Mouse (Mus musculus) olfactory bulb, adult 2 months (tissue): ENCODE measurements around the gene 1600012H06Rik. TPM values are rescaled to one million over a fixed set of nuclear protein-coding genes. Genes with fewer than 3 reads are reported as not detected.
"Not testable (repeated sequence)": the region's sequence is repeated elsewhere in the genome, so short reads cannot be mapped to it uniquely, and the experiment has no call there.

Source experiments
- H3K27ac ChIP-seq: fragments of 200-500 bp; 2 replicates; pipeline ENCODE4 v1.5.1; 2012; ENCODE audit warnings: low read depth, low read length; ENCODE audit not compliant: insufficient read depth
- H3K4me1 ChIP-seq: fragments of 200-500 bp; 2 replicates; pipeline ENCODE4 v1.6.1; 2012; ENCODE audit warnings: low read length; ENCODE audit not compliant: control insufficient read depth, insufficient read depth
- H3K4me3 ChIP-seq: fragments of 200-500 bp; 2 replicates; pipeline ENCODE4 v1.5.1; 2012; ENCODE audit warnings: mild to moderate bottlenecking, low read depth, low read length, moderate library complexity; ENCODE audit not compliant: insufficient read depth
- WGBS: fragments of 180-500 bp; shearing (Covaris S2); methylation state at CpG from one replicate; pipeline ENCODE4 v1.1.7; 2018; 5-methylcytosine and 5-hydroxymethylcytosine counted together
- polyA plus RNA-seq: library from polyadenylated mRNA; stranded (reverse); fragments of >200 nt; gene quantifications from 2 replicates; pipeline ENCODE4 v1.2.4, GENCODE M21; 2012; ENCODE audit warnings: low replicate concordance; ENCODE audit not compliant: missing spikeins, insufficient read depth, insufficient read length

Gene 1600012H06Rik
- polyA plus RNA-seq, 1 experiment = not detected

- H3K4me3 ChIP-seq, H3K27ac ChIP-seq, H3K4me1 ChIP-seq: not testable (repeated sequence)
- WGBS = 68% methylated on average over 4 of the region's 5 CpGs
Observed at GRCm38 (mm10) chr17:14990116-14990702, 47.2 kb downstream of the 1600012H06Rik start.

DNA sequence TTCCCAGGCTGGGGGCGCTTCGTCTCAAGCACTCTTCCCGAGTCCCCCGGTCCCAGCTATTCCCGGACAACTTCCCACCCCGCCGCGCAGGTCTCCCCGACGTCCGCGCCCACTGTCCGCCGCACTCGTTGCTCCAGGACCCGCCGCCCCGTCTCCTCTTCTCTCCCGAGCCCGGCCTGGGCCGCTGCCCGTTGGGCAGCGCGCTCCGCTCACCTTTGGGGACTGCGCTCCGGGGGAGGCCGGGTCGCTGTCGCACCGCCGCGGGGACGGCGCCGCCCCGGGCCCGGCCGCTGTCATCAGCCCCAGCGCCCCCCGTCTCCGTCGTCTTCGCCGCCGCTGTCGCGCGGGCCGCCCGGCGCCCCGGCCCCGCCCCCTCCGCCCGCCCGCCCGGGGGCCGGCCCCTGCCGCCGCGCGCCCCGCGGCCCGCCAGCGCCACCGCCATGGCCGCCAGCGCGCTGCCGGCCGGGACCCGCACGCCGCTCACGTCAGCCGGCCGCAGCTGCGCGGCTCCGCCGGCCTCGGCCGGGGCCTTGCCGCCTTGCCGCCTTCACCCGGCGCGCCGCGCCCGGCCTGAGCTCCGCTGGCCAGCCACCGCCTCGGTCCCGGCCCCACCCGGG is 49.6 kb downstream of the 1600012H06Rik start:
- WGBS = no CpG with 5 or more reads among the region's 98 CpGs
- not testable (repeated sequence) for H3K4me3 ChIP-seq, H3K27ac ChIP-seq, H3K4me1 ChIP-seq

GRCm38 (mm10) chr17:14993139-14993832 is 50.3 kb downstream of the 1600012H06Rik start:
- H3K4me1 ChIP-seq, H3K4me3 ChIP-seq, H3K27ac ChIP-seq: not testable (repeated sequence)
- WGBS = no CpG with 5 or more reads among the region's 47 CpGs

GRCm38 (mm10) chr17:14994140-14994539 is 51.2 kb downstream of the 1600012H06Rik start:
- H3K4me1 ChIP-seq, H3K4me3 ChIP-seq, H3K27ac ChIP-seq: not testable (repeated sequence)
- no CpG with 5 or more reads among the region's 5 CpGs for WGBS

- not testable (repeated sequence) for H3K4me1 ChIP-seq, H3K27ac ChIP-seq, H3K4me3 ChIP-seq
- WGBS = no CpG with 5 or more reads among the region's 4 CpGs
Observed at GRCm38 (mm10) chr17:15000047-15000446, 57.1 kb downstream of the 1600012H06Rik start.

DNA sequence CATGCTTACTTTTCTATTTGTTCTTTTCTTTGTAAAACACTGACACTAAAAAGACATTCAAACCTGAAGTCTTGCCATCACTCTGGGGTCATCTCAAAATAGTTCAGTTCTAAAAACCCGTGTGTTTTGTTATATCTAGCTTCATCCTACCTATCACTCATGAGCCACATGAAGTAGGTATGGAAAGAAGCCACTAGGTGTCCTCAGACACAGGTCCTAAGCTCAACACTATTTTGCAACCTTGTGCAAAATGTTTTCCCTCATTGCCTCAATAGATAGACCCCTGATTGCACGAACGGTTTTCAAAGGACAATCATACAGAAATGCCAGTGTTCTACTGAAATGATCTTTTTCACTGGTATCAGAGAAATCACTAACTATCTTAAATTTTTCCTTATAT is 66.1 kb downstream of the 1600012H06Rik start:
- not testable (repeated sequence) for H3K27ac ChIP-seq, H3K4me1 ChIP-seq, H3K4me3 ChIP-seq
- no CpG with 5 or more reads among the region's 3 CpGs for WGBS

Other genes with a start within 250 kb of the 1600012H06Rik start
- gene Thbs2, start 248.9 kb upstream of the 1600012H06Rik start, polyA plus RNA-seq = not detected in 2 replicates
- not detected in 2 replicates for gene Wdr27, start within 50 bp of the 1600012H06Rik start, polyA plus RNA-seq
- not detected in 2 replicates for gene Phf10, start 18.1 kb downstream of the 1600012H06Rik start, polyA plus RNA-seq
- gene 9030025P20Rik, start 35.3 kb downstream of the 1600012H06Rik start, polyA plus RNA-seq = not detected in 2 replicates
- not detected in 2 replicates for gene Gm3417, start 35.6 kb downstream of the 1600012H06Rik start, polyA plus RNA-seq
- not detected in 2 replicates for gene Gm3435, start 67.0 kb downstream of the 1600012H06Rik start, polyA plus RNA-seq
- gene Ermard, start 98.0 kb downstream of the 1600012H06Rik start, polyA plus RNA-seq = not detected in 2 replicates
- not detected in 2 replicates for gene Tcte3, start 98.3 kb downstream of the 1600012H06Rik start, polyA plus RNA-seq
- gene Gm3448, start 98.4 kb downstream of the 1600012H06Rik start, polyA plus RNA-seq = not detected in 2 replicates